Mouse (Mus musculus) macrophage (primary cell): Measurements from ENCODE around the gene Chst3. TPM values are rescaled to one million over a fixed set of nuclear protein-coding genes. Genes with fewer than 3 reads are reported as not detected.
"Not testable (repeated sequence)": the region's sequence is repeated elsewhere in the genome, so short reads cannot be mapped to it uniquely, and the experiment has no call there.

Source experiments
- H3K27ac ChIP-seq: fragments of 350-480 bp; formaldehyde crosslinking; 2 replicates; pipeline ENCODE4 v1.9.0; 2021
- H3K36me3 ChIP-seq: fragments of 350-480 bp; formaldehyde crosslinking; 2 replicates; pipeline ENCODE4 v1.9.0; 2021; ENCODE audit errors: inconsistent target
- H3K4me3 ChIP-seq: fragments of 350-480 bp; formaldehyde crosslinking; 2 replicates; pipeline ENCODE4 v1.9.0; 2021; ENCODE audit errors: inconsistent target
- H3K79me2 ChIP-seq: fragments of 350-480 bp; formaldehyde crosslinking; 2 replicates; pipeline ENCODE4 v1.9.0; 2021; ENCODE audit errors: inconsistent target
- WGBS: methylation state at CpG from one replicate; pipeline ENCODE4 v1.1.7; 2026; ENCODE audit warnings: inconsistent platforms; ENCODE audit not compliant: missing documents; 5-methylcytosine and 5-hydroxymethylcytosine counted together
- polyA plus RNA-seq: library from polyadenylated mRNA; stranded (reverse); fragments of 250-400 nt; gene quantifications from 3 replicates; pipeline ENCODE4 v1.2.4, GENCODE M21; 2018; ENCODE audit warnings: inconsistent platforms

The Chst3 gene
- polyA plus RNA-seq, 1 experiment from 2014 or later = 0.34 TPM

GRCm38 (mm10) chr10:60168960-60169359, 50.1 kb downstream of the Chst3 start:
- WGBS = 93% methylated on average over 3 of the region's 3 CpGs
- H3K27ac ChIP-seq = no peak overlapping the region
- H3K79me2 ChIP-seq = no peaks in the 10 kb centered on the region
- no peaks in the 10 kb centered on the region for H3K36me3 ChIP-seq
- no peak overlapping the region for H3K4me3 ChIP-seq

- no peak overlapping the region for H3K27ac ChIP-seq
- H3K36me3 ChIP-seq = no peaks in the 10 kb centered on the region
- no peaks in the 10 kb centered on the region for H3K79me2 ChIP-seq
- no peak overlapping the region for H3K4me3 ChIP-seq
- 35% methylated on average over 2 of the region's 2 CpGs for WGBS
These were observed 50.8 kb downstream of the Chst3 start for GRCm38 (mm10) chr10:60168306-60168705.

GRCm38 (mm10) chr10:60166068-60166467, 53.0 kb downstream of the Chst3 start:
- Histone ChIP-seq H3K4me3 (no peak overlapping the region), H3K27ac (no peak overlapping the region), H3K36me3 (no peaks in the 10 kb centered on the region), H3K79me2 (no peaks in the 10 kb centered on the region)
- WGBS = 84% methylated on average over 3 of the region's 3 CpGs

GRCm38 (mm10) chr10:60164869-60165268, 54.2 kb downstream of the Chst3 start:
- H3K36me3 ChIP-seq = no peaks in the 10 kb centered on the region
- no peak overlapping the region for H3K27ac ChIP-seq
- no peaks in the 10 kb centered on the region for H3K79me2 ChIP-seq
- WGBS = 100% methylated on average over 1 of the region's 1 CpGs
- H3K4me3 ChIP-seq = no peak overlapping the region

- no peak overlapping the region for H3K27ac ChIP-seq
- WGBS = 81% methylated on average over 6 of the region's 6 CpGs
These were observed 56.1 kb downstream of the Chst3 start for GRCm38 (mm10) chr10:60162973-60163255.

GRCm38 (mm10) chr10:60162184-60162972, 56.7 kb downstream of the Chst3 start:
- not testable (repeated sequence) for H3K79me2 ChIP-seq

More at GRCm38 (mm10) chr10:60162973-60163255, 56.1 kb downstream of the Chst3 start:
- Histone ChIP-seq H3K36me3 (no peaks in the 10 kb centered on the region), H3K4me3 (no peak overlapping the region), H3K79me2 (no peaks in the 10 kb centered on the region)

GRCm38 (mm10) chr10:60161397-60161796, 57.7 kb downstream of the Chst3 start:
- WGBS = 97% methylated on average over 3 of the region's 3 CpGs
- H3K36me3 ChIP-seq, H3K4me3 ChIP-seq, H3K27ac ChIP-seq, H3K79me2 ChIP-seq: not testable (repeated sequence)

More at GRCm38 (mm10) chr10:60162184-60162972, 56.7 kb downstream of the Chst3 start:
- H3K36me3 ChIP-seq, H3K27ac ChIP-seq, H3K4me3 ChIP-seq: not testable (repeated sequence)
- WGBS = 85% methylated on average over 8 of the region's 8 CpGs

GRCm38 (mm10) chr10:60158144-60158543, 60.9 kb downstream of the Chst3 start:
- Histone ChIP-seq H3K27ac (no peak overlapping the region), H3K36me3 (no peaks in the 10 kb centered on the region), H3K4me3 (no peak overlapping the region), H3K79me2 (no peaks in the 10 kb centered on the region)
- WGBS = 92% methylated on average over 3 of the region's 3 CpGs

GRCm38 (mm10) chr10:60156016-60156415, 63.0 kb downstream of the Chst3 start:
- no peak overlapping the region for H3K4me3 ChIP-seq
- no peaks in the 10 kb centered on the region for H3K36me3 ChIP-seq
- no peaks in the 10 kb centered on the region for H3K79me2 ChIP-seq
- H3K27ac ChIP-seq = no peak overlapping the region

GRCm38 (mm10) chr10:60151107-60151663, 67.9 kb downstream of the Chst3 start:
- H3K4me3 ChIP-seq = no peak overlapping the region
- no peak overlapping the region for H3K27ac ChIP-seq
- no peaks in the 10 kb centered on the region for H3K36me3 ChIP-seq
- no peaks in the 10 kb centered on the region for H3K79me2 ChIP-seq
- WGBS = 32% methylated on average over 6 of the region's 6 CpGs

GRCm38 (mm10) chr10:60148087-60148486, 71.0 kb downstream of the Chst3 start:
- no peak overlapping the region for H3K27ac ChIP-seq
- H3K79me2 ChIP-seq = no peaks in the 10 kb centered on the region
- H3K36me3 ChIP-seq = no peaks in the 10 kb centered on the region
- 5% methylated on average over 4 of the region's 5 CpGs for WGBS
- H3K4me3 ChIP-seq = no peak overlapping the region

- WGBS = 92% methylated on average over 9 of the region's 10 CpGs
- not testable (repeated sequence) for H3K36me3 ChIP-seq, H3K79me2 ChIP-seq, H3K27ac ChIP-seq, H3K4me3 ChIP-seq
These were observed 71.5 kb downstream of the Chst3 start for GRCm38 (mm10) chr10:60147510-60148047.

- Histone ChIP-seq H3K36me3 (no peaks in the 10 kb centered on the region), H3K4me3 (no peak overlapping the region), H3K27ac (no peak overlapping the region), H3K79me2 (no peaks in the 10 kb centered on the region)
- 85% methylated on average over 2 of the region's 3 CpGs for WGBS
These were observed 77.4 kb downstream of the Chst3 start for GRCm38 (mm10) chr10:60141656-60142160.

GRCm38 (mm10) chr10:60140751-60141150, 78.3 kb downstream of the Chst3 start:
- Histone ChIP-seq H3K79me2 (no peaks in the 10 kb centered on the region), H3K27ac (no peak overlapping the region), H3K36me3 (no peaks in the 10 kb centered on the region), H3K4me3 (no peak overlapping the region)
- 91% methylated on average over 4 of the region's 4 CpGs for WGBS

GRCm38 (mm10) chr10:60138680-60139079, 80.4 kb downstream of the Chst3 start:
- 36% methylated on average over 5 of the region's 5 CpGs for WGBS
- no peak overlapping the region for H3K4me3 ChIP-seq
- H3K36me3 ChIP-seq = no peaks in the 10 kb centered on the region
- H3K79me2 ChIP-seq = no peaks in the 10 kb centered on the region
- no peak overlapping the region for H3K27ac ChIP-seq
